Mouse (Mus musculus): ENCODE results near the gene Gm20823. TPM values are rescaled to one million over a fixed set of nuclear protein-coding genes. Genes with fewer than 3 reads are reported as not detected.
"Not testable (repeated sequence)": the region's sequence is repeated elsewhere in the genome, so short reads cannot be mapped to it uniquely, and the experiment has no call there.

The Gm20823 gene
- not detected for total RNA-seq (2021)
- long read RNA-seq, experiment 1, result 0 reads
- long read RNA-seq, experiment 2, result 0 reads

GRCm38 (mm10) chrY:62464745-62465144 lies at the start of gene Gm20823:
Gene Gm20823, minus strand, starts transcription at chrY:62464845.
- H3K27ac ChIP-seq; intact Hi-C loops (cut with DNase I); DNase-seq (ENCODE audit: extremely low spot score in 1 of 2, low spot score in 2 of 2): not testable (repeated sequence)

More at GRCm38 (mm10) chrY:62464745-62465144, at the start of gene Gm20823:
- H3K4me3 ChIP-seq, result not testable (repeated sequence)

All from left cerebral cortex, adult 2 months (tissue).